Mouse (Mus musculus) MEL (cell line): ENCODE results near the gene Rtf2. TPM values are rescaled to one million over a fixed set of nuclear protein-coding genes. Genes with fewer than 3 reads are reported as not detected.

Source experiments
- DNase-seq: peaks from one replicate; pipeline ENCODE4 v3.0.0; 2011; ENCODE audit warnings: low read depth, low spot score
- H3K27ac ChIP-seq: 2 replicates; pipeline ENCODE4 v1.5.1; 2012; ENCODE audit warnings: low read depth, mild to moderate bottlenecking, control low read depth, low read length, moderate library complexity; ENCODE audit not compliant: control insufficient read depth
- H3K27me3 ChIP-seq, 2 experiments: fragments of 150-350 bp in 1 of 2; sonication (generic) in 1 of 2; 2 replicates each; pipeline ENCODE4 v1.6.1; 2012; ENCODE audit warnings: low read length in 2 of 2, mild to moderate bottlenecking in 2 of 2, improper control_type of control experiment in 1 of 2, moderate library complexity in 1 of 2; ENCODE audit not compliant: insufficient read depth in 2 of 2, control insufficient read depth in 1 of 2
- H3K36me3 ChIP-seq, 2 experiments: 2 replicates each; pipeline ENCODE4 v1.6.1; 2012 to 2014; ENCODE audit warnings: low read length in 2 of 2, improper control_type of control experiment in 1 of 2, inconsistent platforms in 1 of 2, mild to moderate bottlenecking in 1 of 2; ENCODE audit not compliant: insufficient read depth in 2 of 2, control insufficient read depth in 1 of 2
- H3K4me1 ChIP-seq, 2 experiments: fragments of 150-350 bp in 1 of 2; sonication (generic) in 1 of 2; 2 replicates each; pipeline ENCODE4 v1.6.1; 2012; ENCODE audit warnings: low read length in 2 of 2, improper control_type of control experiment in 1 of 2, mild to moderate bottlenecking in 1 of 2; ENCODE audit not compliant: insufficient read depth in 2 of 2, control insufficient read depth in 1 of 2
- H3K4me3 ChIP-seq, 2 experiments: fragments of 150-350 bp in 1 of 2; sonication (generic) in 1 of 2; 2 replicates each; pipeline ENCODE4 v1.5.1; 2012; ENCODE audit warnings: low read depth in 2 of 2, low read length in 2 of 2, mild to moderate bottlenecking in 2 of 2, moderate library complexity in 2 of 2, control low read depth in 1 of 2, improper control_type of control experiment in 1 of 2; ENCODE audit not compliant: control insufficient read depth in 1 of 2, insufficient read depth in 1 of 2
- H3K79me2 ChIP-seq: 2 replicates; pipeline ENCODE4 v1.6.1; 2012; ENCODE audit warnings: mild to moderate bottlenecking, low read length, moderate library complexity; ENCODE audit not compliant: control insufficient read depth, poor library complexity, insufficient read depth
- H3K9ac ChIP-seq: 2 replicates; pipeline ENCODE4 v1.6.1; 2012; ENCODE audit warnings: low read depth, mild to moderate bottlenecking, control low read depth, low read length, moderate library complexity; ENCODE audit not compliant: control insufficient read depth, poor library complexity, severe bottlenecking
- H3K9me3 ChIP-seq: fragments of 150-350 bp; sonication (generic); replicated peaks from 2 replicates; pipeline ENCODE4 v1.6.1; 2012; ENCODE audit warnings: mild to moderate bottlenecking, low read length, improper control_type of control experiment, moderate library complexity; ENCODE audit not compliant: insufficient read depth
- CTCF ChIP-seq, 3 experiments: IDR thresholded peaks in 2 of 3; conservative IDR thresholded peaks in 1 of 3; 2 replicates each; pipeline ENCODE4 v1.5.1; 2011 to 2012; ENCODE audit warnings: low read length in 3 of 3, low read depth in 2 of 3, mild to moderate bottlenecking in 2 of 3, improper control_type of control experiment in 1 of 3, inconsistent platforms in 1 of 3, mixed read lengths in 1 of 3, moderate library complexity in 1 of 3; ENCODE audit not compliant: control insufficient read depth in 1 of 3, insufficient read depth in 1 of 3, poor library complexity in 1 of 3, severe bottlenecking in 1 of 3
- E2F4 ChIP-seq: IDR thresholded peaks from 2 replicates; pipeline ENCODE4 v1.6.1; 2011; ENCODE audit warnings: low read depth, low read length, improper control_type of control experiment, borderline replicate concordance
- ELF1 ChIP-seq: IDR thresholded peaks from 2 replicates; pipeline ENCODE4 v1.6.1; 2014; ENCODE audit warnings: low read depth, mild to moderate bottlenecking, inconsistent platforms, low read length, improper control_type of control experiment, moderate library complexity
- ETS1 ChIP-seq: IDR thresholded peaks from 2 replicates; pipeline ENCODE4 v1.6.1; 2012; ENCODE audit warnings: low read depth, mild to moderate bottlenecking, inconsistent platforms, low read length, improper control_type of control experiment, moderate library complexity
- GATA1 ChIP-seq: IDR thresholded peaks from 2 replicates; pipeline ENCODE4 v1.6.1; 2011; ENCODE audit warnings: low read depth, low read length, improper control_type of control experiment
- MAFK ChIP-seq: IDR thresholded peaks from 2 replicates; pipeline ENCODE4 v1.6.1; 2011; ENCODE audit warnings: low read depth, mild to moderate bottlenecking, low read length, improper control_type of control experiment, borderline replicate concordance
- MAX ChIP-seq: IDR thresholded peaks from 2 replicates; pipeline ENCODE4 v1.6.1; 2011; ENCODE audit warnings: low read length, improper control_type of control experiment
- MXI1 ChIP-seq: IDR thresholded peaks from 2 replicates; pipeline ENCODE4 v1.6.1; 2011; ENCODE audit warnings: mild to moderate bottlenecking, low read depth, low read length, improper control_type of control experiment
- MYB ChIP-seq: IDR thresholded peaks from 2 replicates; pipeline ENCODE4 v1.6.1; 2011; ENCODE audit warnings: mild to moderate bottlenecking, low read depth, low read length, improper control_type of control experiment
- MYC ChIP-seq: IDR thresholded peaks from 2 replicates; pipeline ENCODE4 v1.6.1; 2011; ENCODE audit warnings: low read depth, mild to moderate bottlenecking, low read length, improper control_type of control experiment, moderate library complexity
- NELFE ChIP-seq: IDR thresholded peaks from 2 replicates; pipeline ENCODE4 v1.6.1; 2011; ENCODE audit warnings: low read depth, low read length, improper control_type of control experiment
- POLR2A ChIP-seq, 2 experiments: IDR thresholded peaks; 2 replicates each; pipeline ENCODE4 v1.6.1; 2011 to 2012; ENCODE audit warnings: low read length in 2 of 2, mild to moderate bottlenecking in 2 of 2, control low read depth in 1 of 2, improper control_type of control experiment in 1 of 2, low read depth in 1 of 2, moderate library complexity in 1 of 2; ENCODE audit not compliant: control insufficient read depth in 1 of 2, insufficient read depth in 1 of 2, poor library complexity in 1 of 2
- POLR2AphosphoS2 ChIP-seq: IDR thresholded peaks from 2 replicates; pipeline ENCODE4 v1.6.1; 2011; ENCODE audit warnings: low read length, improper control_type of control experiment
- RAD21 ChIP-seq: IDR thresholded peaks from 2 replicates; pipeline ENCODE4 v1.6.1; 2011; ENCODE audit warnings: mild to moderate bottlenecking, low read depth, low read length, improper control_type of control experiment
- RCOR1 ChIP-seq: IDR thresholded peaks from 2 replicates; pipeline ENCODE4 v1.6.1; 2012; ENCODE audit warnings: low read depth, mild to moderate bottlenecking, inconsistent platforms, low read length, improper control_type of control experiment
- TCF12 ChIP-seq: IDR thresholded peaks from 2 replicates; pipeline ENCODE4 v1.6.1; 2014; ENCODE audit warnings: low read depth, mild to moderate bottlenecking, inconsistent platforms, low read length, improper control_type of control experiment, moderate library complexity
- USF2 ChIP-seq, 2 experiments: IDR thresholded peaks; 2 replicates each; pipeline ENCODE4 v1.6.1; 2011 to 2012; ENCODE audit warnings: improper control_type of control experiment in 2 of 2, low read length in 2 of 2, borderline replicate concordance in 1 of 2, inconsistent platforms in 1 of 2, low read depth in 1 of 2, mild to moderate bottlenecking in 1 of 2; ENCODE audit not compliant: insufficient read depth in 1 of 2
- ZC3H11A ChIP-seq: IDR thresholded peaks from 2 replicates; pipeline ENCODE4 v1.6.1; 2012; ENCODE audit warnings: low read depth, mild to moderate bottlenecking, inconsistent platforms, low read length, improper control_type of control experiment
- ZMIZ1 ChIP-seq: IDR thresholded peaks from 2 replicates; pipeline ENCODE4 v1.6.1; 2012; ENCODE audit warnings: low read depth, mild to moderate bottlenecking, inconsistent platforms, low read length, improper control_type of control experiment, moderate library complexity
- polyA plus RNA-seq, 2 experiments: library from polyadenylated mRNA; stranded (reverse) in 1 of 2; unstranded in 1 of 2; fragments of >175 nt in 1 of 2; fragments of >200 nt in 1 of 2; gene quantifications; 2 replicates each; pipeline versions ENCODE4 v1.2.1 to v1.2.4; 2012; ENCODE audit warnings: low replicate concordance in 2 of 2, low read depth in 1 of 2; ENCODE audit not compliant: insufficient read length in 2 of 2, insufficient read depth in 1 of 2, missing spikeins in 1 of 2
- total RNA-seq: library from RNA; depleted of rRNA; stranded (reverse); fragments of 300-350 nt; gene quantifications from 2 replicates; pipeline ENCODE4 v1.2.3, GENCODE M21; 2012

The Rtf2 gene
- total and polyA plus RNA-seq, 3 experiments, result 68.2 to 81.5 TPM; not detected in 1

DNA sequence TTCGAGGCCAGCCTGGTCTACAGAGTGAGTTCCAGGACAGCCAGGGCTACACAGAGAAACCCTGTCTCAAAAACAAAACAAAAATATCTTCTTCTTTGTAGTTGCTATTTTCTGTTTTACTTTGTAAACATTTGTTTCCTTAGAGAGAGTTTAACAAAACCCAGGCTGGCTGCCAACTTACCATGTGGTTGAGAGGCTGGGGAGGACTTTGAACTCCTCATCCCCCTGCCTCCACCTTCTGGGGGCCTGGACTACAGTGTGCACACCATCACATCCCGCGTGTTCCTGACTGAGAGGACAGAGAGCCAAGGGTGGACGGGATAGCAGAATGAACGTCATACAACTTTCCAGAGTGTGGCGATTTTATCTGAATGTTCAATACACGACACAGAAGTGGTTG is 65.8 kb downstream of the Rtf2 start:
- Histone ChIP-seq H3K27ac (no peak overlapping the region), H3K27me3 (no peaks in the 10 kb centered on the region)
- TF ChIP-seq RCOR1 (no peak), MXI1 (no peak), ZMIZ1 (no peak), CTCF (IDR thresholded peaks at IDR 0.05 in 2 of 3, conservative IDR thresholded peaks at IDR 0.05 in 1 of 3; ENCODE audit: control insufficient read depth in 1 of 3, insufficient read depth in 1 of 3, low read depth in 2 of 3, low read length in 3 of 3, poor library complexity in 1 of 3, severe bottlenecking in 1 of 3) (no peak), NELFE (no peak), MAX (no peak), POLR2A (IDR thresholded peaks at IDR 0.05; ENCODE audit: control insufficient read depth in 1 of 2, insufficient read depth in 1 of 2, low read depth in 1 of 2, low read length in 2 of 2, poor library complexity in 1 of 2) (no peak), ETS1 (no peak), ZC3H11A (no peak), MAFK (no peak), POLR2AphosphoS2 (no peak), TCF12 (no peak), MYB (no peak), GATA1 (no peak)
- TF ChIP-seq, all 39 proteins: peak for 0
- DNase-seq, result no peak
- no peak overlapping the region for H3K4me3 ChIP-seq
- H3K4me1 ChIP-seq, result no peaks in the 10 kb centered on the region
- no peaks in the 10 kb centered on the region for H3K79me2 ChIP-seq
- no peak overlapping the region for H3K9ac ChIP-seq
- no peaks in the 10 kb centered on the region for H3K9me3 ChIP-seq
- no peaks in the 10 kb centered on the region for H3K36me3 ChIP-seq

DNA sequence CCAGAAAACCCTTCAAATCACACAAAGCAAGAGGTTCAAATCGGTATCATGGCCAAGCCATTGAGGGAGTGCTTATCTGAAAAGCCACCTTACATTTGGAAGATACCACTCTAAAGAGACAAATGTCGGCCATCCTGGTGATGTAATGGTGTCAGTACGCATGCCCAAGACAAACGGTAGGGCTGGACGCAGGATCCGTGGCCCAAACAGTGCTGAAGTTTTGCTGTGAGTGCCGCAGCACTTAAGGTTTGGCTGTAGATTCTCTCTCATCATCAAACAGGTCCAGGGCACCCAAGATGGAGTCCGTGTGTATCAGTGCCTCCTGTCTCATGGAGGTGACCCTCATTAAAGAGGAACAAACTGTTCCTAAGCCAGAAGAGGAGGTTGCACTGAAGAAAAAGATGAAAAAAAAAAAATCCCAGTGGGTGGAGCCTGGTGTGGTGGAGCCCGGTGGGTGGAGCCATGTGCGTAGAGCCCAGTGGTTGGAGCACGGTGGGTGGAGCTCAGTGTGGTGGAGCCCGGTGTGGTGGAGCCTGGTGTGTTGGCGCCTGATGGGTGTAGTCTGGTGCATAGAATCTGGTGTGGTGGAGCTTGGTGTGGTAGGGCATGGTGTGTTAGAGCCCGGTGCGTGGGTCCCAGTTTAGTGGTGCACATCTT is 69.8 kb downstream of the Rtf2 start:
- no peak overlapping the region for H3K27ac ChIP-seq
- no peaks in the 10 kb centered on the region for H3K79me2 ChIP-seq
- no peaks in the 10 kb centered on the region for H3K36me3 ChIP-seq
- H3K9ac ChIP-seq, result no peak overlapping the region
- no peak overlapping the region for H3K4me3 ChIP-seq
- H3K4me1 ChIP-seq, result no peaks in the 10 kb centered on the region
- H3K27me3 ChIP-seq, result no peaks in the 10 kb centered on the region
- TF ChIP-seq ELF1 (no peak), RAD21 (no peak), MYC (no peak), POLR2A (IDR thresholded peaks at IDR 0.05; ENCODE audit: control insufficient read depth in 1 of 2, insufficient read depth in 1 of 2, low read depth in 1 of 2, low read length in 2 of 2, poor library complexity in 1 of 2) (no peak), USF2 (IDR thresholded peaks at IDR 0.05; ENCODE audit: borderline replicate concordance in 1 of 2, insufficient read depth in 1 of 2, low read depth in 1 of 2, low read length in 2 of 2) (no peak), E2F4 (no peak)
- no peak for DNase-seq
- H3K9me3 ChIP-seq, result no peaks in the 10 kb centered on the region
